Mouse (Mus musculus): ENCODE measurements around the gene Tmem259. TPM values are rescaled to one million over a fixed set of nuclear protein-coding genes. Genes with fewer than 3 reads are reported as not detected.

Tmem259 gene
- polyA plus RNA-seq, 1 experiment from 2014 or later = 7.0 TPM

DNA sequence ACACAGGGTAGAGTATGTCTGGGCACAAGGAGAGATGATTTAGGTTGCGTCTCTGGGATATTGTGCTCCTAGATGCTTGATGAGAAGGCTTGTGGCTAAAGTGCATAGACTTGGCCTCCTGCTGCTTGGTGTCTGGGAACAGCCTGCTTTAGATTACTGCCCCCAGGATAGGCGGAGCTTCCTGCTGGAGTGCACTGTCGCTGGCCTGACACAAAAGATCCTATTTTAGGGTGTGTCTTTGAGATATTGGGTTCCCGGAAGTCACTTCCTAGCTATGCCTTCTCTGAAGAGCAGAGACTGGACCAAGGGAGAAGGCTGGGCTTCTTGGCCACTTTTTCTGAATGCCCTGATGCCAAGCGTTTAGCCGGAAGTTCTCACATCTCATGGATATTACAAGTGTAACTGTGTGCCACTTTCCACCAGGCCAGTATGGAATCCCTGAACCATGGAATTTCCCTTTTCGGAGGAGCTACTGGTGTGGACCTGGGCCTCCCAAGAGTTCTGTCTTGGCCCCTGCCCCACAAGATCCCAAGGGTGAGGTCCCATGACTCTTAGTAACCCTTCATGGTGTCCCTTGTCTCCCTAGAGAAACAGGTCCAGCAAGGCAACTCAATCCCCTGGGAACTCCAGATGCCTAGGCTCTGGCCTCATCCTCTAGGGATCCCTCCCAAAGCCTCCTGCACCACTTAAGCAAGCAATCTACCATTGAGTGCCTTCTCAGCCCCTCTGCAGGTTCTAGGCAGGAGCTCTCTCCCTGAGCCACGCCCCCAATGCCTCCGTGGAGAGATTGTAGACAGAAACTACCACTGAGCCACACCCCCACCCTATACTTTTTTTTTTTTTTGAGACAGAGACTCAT lies 19.5 kb upstream of the Tmem259 start:
- WGBS = 56% methylated on average over 9 of the region's 9 CpGs
- peaks cover 14% of the 10 kb centered on the region for H3K4me1 ChIP-seq (ENCODE audit: control insufficient read depth, insufficient read depth, low read length)
- no peak overlapping the region for H3K9ac ChIP-seq (ENCODE audit: low read depth, low read length)
- H3K36me3 ChIP-seq (ENCODE audit: control insufficient read depth, insufficient read depth, low read length) = no peaks in the 10 kb centered on the region
- 0 out of 2 replicates have a peak, but pooled peaks cover 6% of the 10 kb centered on the region for H3K27me3 ChIP-seq (replicated peaks; ENCODE audit: control insufficient read depth, insufficient read depth, low read length)
- H3K4me2 ChIP-seq (ENCODE audit: low read depth, low read length) = no peak overlapping the region
- no peaks in the 10 kb centered on the region for H3K9me3 ChIP-seq (ENCODE audit: control insufficient read depth, low read length)
- no peak overlapping the region for H3K27ac ChIP-seq (ENCODE audit: low read length)
- peak; percentile 34; the same call in 1 of the 2 replicates for ATAC-seq
- H3K4me3 ChIP-seq (ENCODE audit: low read length) = no peak overlapping the region

DNA sequence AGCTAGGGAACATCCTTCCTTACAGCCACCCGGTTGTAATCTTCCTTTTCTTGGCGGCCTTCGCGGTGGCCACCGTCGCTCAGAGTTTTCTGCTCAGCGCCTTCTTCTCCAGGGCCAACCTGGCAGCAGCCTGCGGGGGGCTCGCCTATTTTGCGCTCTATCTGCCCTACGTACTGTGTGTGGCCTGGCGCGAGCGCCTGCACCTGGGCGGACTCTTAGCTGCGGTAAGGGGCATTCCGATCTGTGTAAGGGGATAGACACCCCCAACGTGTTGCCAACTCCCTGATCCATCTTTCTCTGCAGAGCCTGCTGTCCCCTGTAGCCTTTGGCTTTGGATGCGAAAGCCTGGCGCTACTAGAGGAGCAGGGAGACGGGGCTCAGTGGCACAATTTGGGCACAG lies 18.7 kb upstream of the Tmem259 start:
- Histone ChIP-seq H3K27me3 (replicated peaks; ENCODE audit: control insufficient read depth, insufficient read depth, low read length) (0 out of 2 replicates have a peak, but pooled peaks cover 6% of the 10 kb centered on the region), H3K27ac (ENCODE audit: low read length) (no peak overlapping the region), H3K4me3 (ENCODE audit: low read length) (no peak overlapping the region), H3K4me2 (ENCODE audit: low read depth, low read length) (no peak overlapping the region), H3K4me1 (ENCODE audit: control insufficient read depth, insufficient read depth, low read length) (peaks cover 15% of the 10 kb centered on the region), H3K36me3 (ENCODE audit: control insufficient read depth, insufficient read depth, low read length) (no peaks in the 10 kb centered on the region), H3K9ac (ENCODE audit: low read depth, low read length) (no peak overlapping the region), H3K9me3 (ENCODE audit: control insufficient read depth, low read length) (no peaks in the 10 kb centered on the region)
- 39% methylated on average over 21 of the region's 21 CpGs for WGBS
- no peak for ATAC-seq

DNA sequence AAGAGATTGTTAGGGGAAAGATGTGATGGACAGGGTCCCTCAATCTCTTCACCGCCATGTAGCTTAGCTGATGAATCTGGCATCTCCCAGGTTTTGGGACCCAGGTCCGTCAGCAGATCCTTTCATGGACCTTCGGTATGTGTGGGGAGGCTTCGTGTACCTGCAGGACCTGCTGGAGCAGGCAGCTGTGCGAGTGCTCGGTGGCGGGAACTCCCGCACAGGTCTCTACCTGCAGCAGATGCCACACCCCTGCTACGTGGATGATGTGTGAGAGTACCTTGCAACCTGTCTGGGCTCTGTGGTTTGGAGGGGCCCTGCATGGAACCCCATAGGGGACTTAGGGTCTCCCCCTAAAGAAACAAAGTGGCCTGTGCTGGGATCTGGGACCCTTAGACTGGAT lies 17.8 kb upstream of the Tmem259 start:
- H3K4me3 ChIP-seq (ENCODE audit: low read length) = no peak overlapping the region
- peaks cover 21% of the 10 kb centered on the region for H3K4me1 ChIP-seq (ENCODE audit: control insufficient read depth, insufficient read depth, low read length)
- no peak overlapping the region for H3K4me2 ChIP-seq (ENCODE audit: low read depth, low read length)
- no peak for ATAC-seq
- WGBS = 70% methylated on average over 9 of the region's 9 CpGs
- no peak overlapping the region for H3K27ac ChIP-seq (ENCODE audit: low read length)
- H3K9me3 ChIP-seq (ENCODE audit: control insufficient read depth, low read length) = no peaks in the 10 kb centered on the region
- 0 out of 2 replicates have a peak, but pooled peaks cover 6% of the 10 kb centered on the region for H3K27me3 ChIP-seq (replicated peaks; ENCODE audit: control insufficient read depth, insufficient read depth, low read length)
- H3K9ac ChIP-seq (ENCODE audit: low read depth, low read length) = no peak overlapping the region
- no peaks in the 10 kb centered on the region for H3K36me3 ChIP-seq (ENCODE audit: control insufficient read depth, insufficient read depth, low read length)

DNA sequence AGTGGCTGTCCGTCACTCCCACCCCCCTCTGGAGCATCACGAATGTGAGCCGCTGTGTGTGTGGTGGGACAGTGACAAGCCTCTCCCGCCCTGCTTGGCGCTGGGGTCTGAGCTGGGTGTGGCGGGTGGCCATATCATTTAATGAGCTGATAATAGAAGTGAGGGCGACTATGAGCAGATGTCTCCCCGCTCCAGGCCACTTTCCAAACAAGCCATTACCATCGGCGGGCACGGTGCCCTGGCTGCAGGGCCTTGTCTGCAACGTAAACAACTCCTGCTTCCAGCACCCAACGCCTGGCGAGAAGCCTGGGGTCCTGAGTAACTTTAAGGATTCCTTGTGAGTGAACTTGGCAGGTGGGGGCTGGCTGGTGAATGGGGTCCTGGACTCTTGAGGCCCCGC lies 13.7 kb upstream of the Tmem259 start:
- Histone ChIP-seq H3K9me3 (ENCODE audit: control insufficient read depth, low read length) (no peaks in the 10 kb centered on the region), H3K4me3 (ENCODE audit: low read length) (peak overlapping the region; percentile 57), H3K4me2 (ENCODE audit: low read depth, low read length) (peak overlapping the region; percentile 90), H3K36me3 (ENCODE audit: control insufficient read depth, insufficient read depth, low read length) (peaks cover 2% of the 10 kb centered on the region; the same call in 1 of the 2 replicates), H3K9ac (ENCODE audit: low read depth, low read length) (peak overlapping the region; percentile 59), H3K27ac (ENCODE audit: low read length) (peak overlapping the region; percentile 46), H3K27me3 (replicated peaks; ENCODE audit: control insufficient read depth, insufficient read depth, low read length) (0 out of 2 replicates have a peak, but pooled peaks cover 6% of the 10 kb centered on the region), H3K4me1 (ENCODE audit: control insufficient read depth, insufficient read depth, low read length) (peaks cover 7% of the 10 kb centered on the region)
- 13% methylated on average over 15 of the region's 15 CpGs for WGBS
- no peak for ATAC-seq

DNA sequence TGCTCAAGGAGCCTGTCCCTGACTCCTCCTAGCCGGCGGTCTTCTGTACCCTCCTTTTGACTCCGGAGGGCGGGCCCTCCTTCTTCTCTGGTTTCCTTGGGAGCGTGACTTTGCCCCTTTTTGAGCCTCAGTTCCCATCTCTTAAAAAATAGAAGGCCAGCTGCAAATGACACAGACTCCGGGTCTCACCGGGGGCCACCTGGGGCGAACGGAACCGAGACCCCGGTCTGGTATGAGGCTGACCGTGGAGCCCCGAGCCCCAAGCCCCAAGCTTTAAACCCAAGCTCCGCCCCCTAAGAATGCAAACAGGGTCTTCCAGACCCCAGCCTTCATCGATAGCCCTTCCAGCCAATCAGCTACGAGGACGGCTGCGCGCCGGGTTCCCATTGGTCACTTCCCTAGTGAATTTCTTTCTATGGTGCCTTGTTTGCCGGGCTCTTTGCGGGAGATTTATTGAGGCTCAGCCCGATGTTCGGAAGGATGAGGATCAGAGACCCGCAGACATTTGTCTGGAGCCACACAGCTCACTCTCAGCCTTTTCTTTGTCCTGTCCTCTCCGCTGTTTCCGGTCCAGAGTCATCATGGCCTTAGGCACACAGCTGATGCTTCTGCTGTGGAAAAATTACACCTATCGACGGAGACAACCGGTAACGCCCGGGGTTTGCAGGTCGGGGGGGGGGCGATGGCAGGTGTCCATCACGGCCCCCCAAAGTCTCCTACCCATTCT lies 13.1 kb upstream of the Tmem259 start:
- peak overlapping the region; percentile 90 for H3K4me2 ChIP-seq (ENCODE audit: low read depth, low read length)
- H3K9ac ChIP-seq (ENCODE audit: low read depth, low read length) = peak overlapping the region; percentile 68
- H3K27me3 ChIP-seq (replicated peaks; ENCODE audit: control insufficient read depth, insufficient read depth, low read length) = 0 out of 2 replicates have a peak, but pooled peaks cover 6% of the 10 kb centered on the region
- H3K4me1 ChIP-seq (ENCODE audit: control insufficient read depth, insufficient read depth, low read length) = peaks cover 7% of the 10 kb centered on the region
- H3K4me3 ChIP-seq (ENCODE audit: low read length) = peak overlapping the region; percentile 57
- under 1% methylated on average over 35 of the region's 35 CpGs for WGBS
- peak; percentile 60 for ATAC-seq
- H3K27ac ChIP-seq (ENCODE audit: low read length) = peak overlapping the region; percentile 62
- peaks cover 6% of the 10 kb centered on the region; the same call in 1 of the 2 replicates for H3K36me3 ChIP-seq (ENCODE audit: control insufficient read depth, insufficient read depth, low read length)
- H3K9me3 ChIP-seq (ENCODE audit: control insufficient read depth, low read length) = no peaks in the 10 kb centered on the region

DNA sequence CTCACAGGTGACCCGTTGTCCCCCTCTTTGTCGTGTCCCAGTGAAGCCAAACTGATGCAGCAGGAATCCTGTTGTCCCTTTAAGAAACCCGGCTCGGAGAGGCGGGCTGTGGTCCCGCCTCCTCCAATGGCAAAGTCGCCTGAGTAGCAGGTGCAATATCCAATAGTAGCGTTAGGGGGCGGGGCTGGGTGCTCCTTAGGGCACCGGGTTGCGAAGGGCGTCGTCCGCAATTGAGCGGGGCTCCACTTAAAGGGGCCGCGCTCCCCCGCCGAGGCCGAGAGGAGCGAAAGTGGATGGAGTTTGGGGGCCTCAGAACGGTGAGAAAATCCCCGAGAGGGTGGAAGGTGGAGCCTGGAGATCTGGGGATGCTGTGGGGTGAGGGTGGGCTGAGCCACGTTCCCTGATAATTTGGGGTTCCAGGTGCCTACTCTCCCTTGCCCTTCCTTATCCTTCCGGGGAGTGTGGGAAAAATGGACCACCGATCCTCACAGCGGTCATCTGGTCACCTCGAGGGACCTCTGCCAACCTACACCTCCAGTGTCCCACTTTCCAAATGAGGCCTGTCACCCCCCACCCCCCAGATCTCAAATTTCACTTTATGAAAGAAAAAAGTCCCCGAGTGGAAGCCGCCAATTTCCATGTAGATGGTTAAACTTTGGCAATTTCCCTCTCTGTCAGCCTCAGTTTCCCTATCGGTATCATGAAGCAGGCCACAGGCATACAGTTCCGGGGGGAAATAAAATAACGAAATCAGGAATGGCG lies 12.3 kb upstream of the Tmem259 start, which contains the start of gene Abca7:
Gene Abca7 (plus strand): TSS at position 223 of the 762 bp plus-strand sequence.
- peak within 1 kb of the TSS; percentile 68 for H3K9ac ChIP-seq (ENCODE audit: low read depth, low read length)
- 0 out of 2 replicates have a peak, but pooled peaks cover 2% of the 10 kb centered on the region for H3K27me3 ChIP-seq (replicated peaks; ENCODE audit: control insufficient read depth, insufficient read depth, low read length)
- H3K4me2 ChIP-seq (ENCODE audit: low read depth, low read length) = peak within 1 kb of the TSS; percentile 90
- under 1% methylated on average over 34 of the region's 34 CpGs for WGBS
- H3K4me3 ChIP-seq (ENCODE audit: low read length) = peak within 1 kb of the TSS; percentile 57
- H3K36me3 ChIP-seq (ENCODE audit: control insufficient read depth, insufficient read depth, low read length) = peaks cover 9% of the 10 kb centered on the region
- H3K4me1 ChIP-seq (ENCODE audit: control insufficient read depth, insufficient read depth, low read length) = peaks cover 7% of the 10 kb centered on the region
- H3K9me3 ChIP-seq (ENCODE audit: control insufficient read depth, low read length) = peaks cover 3% of the 10 kb centered on the region
- H3K27ac ChIP-seq (ENCODE audit: low read length) = peak within 1 kb of the TSS; percentile 62
- ATAC-seq = peak; percentile 91

DNA sequence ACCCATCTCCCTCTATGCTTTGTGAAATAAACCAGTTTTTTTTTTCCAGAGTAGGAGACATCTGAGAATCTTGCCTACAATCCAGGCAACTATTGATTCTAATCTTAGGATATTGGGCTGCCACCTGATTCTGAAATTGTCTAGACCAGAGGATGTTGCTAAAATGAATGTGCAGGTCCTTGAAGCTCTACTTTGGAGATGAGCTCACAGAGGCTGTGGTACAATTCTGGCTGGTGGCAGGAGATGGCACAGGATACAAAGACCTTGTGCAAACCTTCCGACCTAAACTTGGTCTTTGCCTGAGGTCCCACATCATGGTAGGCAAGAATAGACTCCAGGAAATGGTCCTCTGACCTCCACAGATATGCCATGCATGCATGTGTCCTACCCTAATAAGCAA lies 11.5 kb upstream of the Tmem259 start:
- Histone ChIP-seq H3K9ac (ENCODE audit: low read depth, low read length) (no peak overlapping the region), H3K4me2 (ENCODE audit: low read depth, low read length) (no peak overlapping the region), H3K27ac (ENCODE audit: low read length) (peak overlapping the region; percentile 17; the same call in 1 of the 2 replicates), H3K9me3 (ENCODE audit: control insufficient read depth, low read length) (peaks cover 3% of the 10 kb centered on the region), H3K27me3 (replicated peaks; ENCODE audit: control insufficient read depth, insufficient read depth, low read length) (no peaks in the 10 kb centered on the region), H3K4me1 (ENCODE audit: control insufficient read depth, insufficient read depth, low read length) (peaks cover 11% of the 10 kb centered on the region), H3K36me3 (ENCODE audit: control insufficient read depth, insufficient read depth, low read length) (peaks cover 9% of the 10 kb centered on the region), H3K4me3 (ENCODE audit: low read length) (no peak overlapping the region)
- ATAC-seq = no peak
- WGBS = 66% methylated on average over 1 of the region's 1 CpGs

DNA sequence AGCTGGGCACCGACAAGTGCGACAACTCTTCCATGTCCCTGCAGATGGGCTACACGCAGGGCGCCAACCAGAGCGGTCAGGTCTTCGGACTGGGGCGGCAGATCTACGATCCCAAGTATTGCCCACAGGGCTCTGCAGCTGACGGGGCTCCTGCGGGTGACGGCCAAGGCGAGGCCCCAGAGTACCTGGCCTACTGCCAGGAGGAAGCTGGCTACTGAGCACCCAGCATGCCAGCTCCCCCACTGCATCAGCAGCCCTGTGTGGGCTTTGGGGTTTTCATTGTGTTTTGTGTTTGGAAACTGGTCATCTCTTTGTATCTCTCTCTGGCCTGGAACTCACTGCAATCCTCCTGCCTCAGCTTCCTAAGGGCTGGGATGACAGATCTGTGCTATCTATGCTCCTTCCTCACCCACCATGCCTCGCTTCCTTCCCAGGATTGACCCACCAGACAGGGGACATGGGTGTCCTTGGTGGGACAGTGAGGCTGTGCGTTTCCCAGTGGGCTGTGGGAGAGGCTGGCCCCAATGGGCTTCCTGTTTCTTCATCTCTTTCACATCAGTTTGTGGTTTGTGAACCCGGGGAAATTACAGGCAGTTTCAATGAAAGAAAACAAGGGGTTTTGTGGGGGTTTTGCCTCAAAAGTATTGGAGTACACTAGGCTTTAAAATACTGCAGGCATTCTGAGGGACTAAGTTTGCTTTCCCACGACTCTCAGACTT lies 10.4 kb upstream of the Tmem259 start:
- ATAC-seq = no peak
- no peak overlapping the region for H3K9ac ChIP-seq (ENCODE audit: low read depth, low read length)
- H3K9me3 ChIP-seq (ENCODE audit: control insufficient read depth, low read length) = peaks cover 3% of the 10 kb centered on the region
- WGBS = 81% methylated on average over 16 of the region's 16 CpGs
- H3K36me3 ChIP-seq (ENCODE audit: control insufficient read depth, insufficient read depth, low read length) = peaks cover 9% of the 10 kb centered on the region
- peaks cover 17% of the 10 kb centered on the region for H3K4me1 ChIP-seq (ENCODE audit: control insufficient read depth, insufficient read depth, low read length)
- no peak overlapping the region for H3K4me2 ChIP-seq (ENCODE audit: low read depth, low read length)
- no peak overlapping the region for H3K27ac ChIP-seq (ENCODE audit: low read length)
- no peak overlapping the region for H3K4me3 ChIP-seq (ENCODE audit: low read length)
- H3K27me3 ChIP-seq (replicated peaks; ENCODE audit: control insufficient read depth, insufficient read depth, low read length) = no peaks in the 10 kb centered on the region

All from intestine, embryonic 16.5 days (tissue).